Mouse (Mus musculus) hindbrain, embryonic 10.5 days (tissue): ENCODE data around the gene Tex2. TPM values are rescaled to one million over a fixed set of nuclear protein-coding genes. Genes with fewer than 3 reads are reported as not detected.

Experiments
- DNase-seq: peaks from one replicate; pipeline ENCODE4 v3.0.0-alpha.2; 2017; ENCODE audit warnings: low spot score
- H3K27ac ChIP-seq: fragments of 300-500 bp; sonication (generic); 2 replicates; pipeline ENCODE4 v1.5.1; 2016; ENCODE audit warnings: mild to moderate bottlenecking, moderate library complexity
- H3K27me3 ChIP-seq: fragments of 300-500 bp; sonication (generic); 2 replicates; pipeline ENCODE4 v1.6.1; 2016; ENCODE audit warnings: mild to moderate bottlenecking; ENCODE audit not compliant: poor library complexity, insufficient read depth, severe bottlenecking
- H3K36me3 ChIP-seq: fragments of 300-500 bp; sonication (generic); 2 replicates; pipeline ENCODE4 v1.6.1; 2016; ENCODE audit warnings: mild to moderate bottlenecking, moderate library complexity
- H3K4me1 ChIP-seq: fragments of 300-500 bp; sonication (generic); replicated peaks from 2 replicates; pipeline ENCODE4 v1.6.1; 2016; ENCODE audit warnings: mild to moderate bottlenecking
- H3K4me3 ChIP-seq: fragments of 300-500 bp; sonication (generic); 2 replicates; pipeline ENCODE4 v1.5.1; 2016; ENCODE audit warnings: mild to moderate bottlenecking, moderate library complexity
- H3K9me3 ChIP-seq: fragments of 300-500 bp; sonication (generic); 2 replicates; pipeline ENCODE4 v1.6.1; 2016; ENCODE audit warnings: mild to moderate bottlenecking, moderate library complexity
- WGBS: fragments of 180-500 bp; shearing (Covaris S2); methylation state at CpG from one replicate; pipeline ENCODE4 v1.1.7; 2016; 5-methylcytosine and 5-hydroxymethylcytosine counted together
- polyA plus RNA-seq: library from polyadenylated mRNA; unstranded; fragments of >200 nt; fragmentation: Nextera tagmentation; extraction: Ambion mirVana; gene quantifications from 2 replicates; pipeline ENCODE4 v1.2.1, GENCODE M21; 2016

Gene Tex2
- polyA plus RNA-seq, 1 experiment from 2014 or later: 7.9 TPM

DNA sequence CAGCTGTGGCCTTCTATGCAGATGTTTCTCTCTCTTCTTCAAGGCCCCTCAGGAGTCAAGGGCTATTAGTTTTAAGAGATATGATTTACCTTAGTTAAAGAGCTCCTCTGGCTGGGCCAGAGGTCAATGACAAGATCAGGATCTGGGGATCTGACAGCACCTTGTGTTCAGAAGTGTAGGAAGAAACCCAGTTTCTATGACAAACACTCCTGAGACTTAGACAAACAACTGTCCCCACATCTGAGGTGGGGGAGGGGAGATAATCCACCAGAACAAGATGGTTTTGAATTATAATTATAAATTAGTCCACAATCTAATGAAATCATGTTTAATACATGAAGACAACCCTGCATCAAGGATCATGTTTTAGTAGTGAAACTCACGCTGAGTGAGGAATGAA is 134.5 kb downstream of the Tex2 start:
- no peak for DNase-seq
- Histone ChIP-seq H3K27me3 (no peaks in the 10 kb centered on the region), H3K36me3 (no peaks in the 10 kb centered on the region), H3K4me1 (no peaks in the 10 kb centered on the region), H3K4me3 (no peak overlapping the region), H3K27ac (no peak overlapping the region), H3K9me3 (no peaks in the 10 kb centered on the region)
- 48% methylated on average over 1 of the region's 1 CpGs for WGBS

DNA sequence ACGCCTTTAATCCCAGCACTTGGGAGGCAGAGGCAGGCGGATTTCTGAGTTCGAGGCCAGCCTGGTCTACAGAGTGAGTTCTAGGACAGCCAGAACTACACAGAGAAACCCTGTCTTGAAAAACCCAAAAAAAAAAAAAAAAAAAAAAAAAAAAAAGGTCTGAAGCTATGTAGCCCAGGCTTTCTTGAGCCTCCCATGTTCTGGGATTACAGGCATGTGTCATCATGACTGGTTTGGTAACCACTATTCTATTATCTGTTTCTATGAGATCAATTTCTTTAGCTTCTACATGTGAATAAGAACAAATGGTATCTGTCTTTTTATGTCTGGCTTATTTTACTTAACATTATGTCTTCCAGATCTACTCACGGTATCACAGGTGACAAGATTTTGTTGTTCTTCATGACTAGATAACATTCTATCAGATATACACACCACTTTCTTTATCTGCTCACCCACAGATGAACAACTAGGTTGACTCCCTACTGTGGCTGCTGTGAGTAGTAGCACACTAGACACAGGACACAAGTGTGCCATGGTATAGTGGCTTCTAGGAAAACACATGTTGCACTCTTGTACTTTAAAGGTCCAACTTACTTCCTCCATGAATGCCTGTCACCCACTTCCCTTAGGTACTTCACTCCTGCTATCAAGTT is 135.6 kb downstream of the Tex2 start:
- no peaks in the 10 kb centered on the region for H3K4me1 ChIP-seq
- no peaks in the 10 kb centered on the region for H3K9me3 ChIP-seq
- H3K4me3 ChIP-seq: no peak overlapping the region
- no peak overlapping the region for H3K27ac ChIP-seq
- 88% methylated on average over 4 of the region's 4 CpGs for whole genome bisulfite sequencing
- H3K27me3 ChIP-seq: no peaks in the 10 kb centered on the region
- H3K36me3 ChIP-seq: no peaks in the 10 kb centered on the region
- no peak for DNase-seq

DNA sequence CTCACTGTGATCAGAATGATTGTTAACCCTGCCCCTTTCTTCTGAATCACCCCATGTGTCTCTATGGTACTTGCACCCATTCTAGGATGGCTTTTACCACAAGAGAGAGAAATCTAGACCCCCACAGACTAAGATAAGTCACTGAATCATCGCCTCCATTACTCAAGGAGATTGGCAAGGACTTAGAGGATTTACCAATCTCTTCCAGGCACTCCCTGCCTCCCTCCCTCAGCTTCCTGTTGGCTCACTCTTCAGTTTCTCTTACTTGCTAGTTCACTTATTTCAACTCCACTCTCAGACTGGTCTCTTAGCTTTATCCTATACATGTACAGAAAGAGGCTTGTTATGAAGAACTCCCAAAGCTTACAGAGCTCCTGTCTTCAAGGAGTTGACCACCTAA is 137.9 kb downstream of the Tex2 start:
- 81% methylated on average over 1 of the region's 1 CpGs for WGBS
- no peak overlapping the region for H3K27ac ChIP-seq

DNA sequence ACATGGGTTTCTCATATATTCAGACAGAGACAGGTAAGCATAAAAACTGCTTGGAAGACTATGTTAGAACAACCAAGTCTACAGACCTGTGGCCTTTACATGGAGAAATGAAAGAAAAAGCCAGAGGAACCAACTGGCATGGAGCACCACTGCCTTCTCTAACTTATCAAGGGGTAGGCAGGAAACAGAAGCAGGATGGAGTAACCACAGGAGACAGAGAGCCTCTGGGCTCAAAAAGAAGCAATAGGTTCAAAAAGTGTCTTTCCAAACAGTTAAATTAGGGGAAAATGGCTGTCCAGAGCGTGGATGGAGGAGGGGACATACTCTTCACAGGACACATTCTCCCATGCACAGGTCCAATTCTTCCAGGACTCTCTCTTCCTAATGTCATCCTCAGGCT is 141.6 kb downstream of the Tex2 start:
- H3K4me1 ChIP-seq: no peaks in the 10 kb centered on the region
- no peak overlapping the region for H3K4me3 ChIP-seq
- WGBS: 90% methylated on average over 1 of the region's 1 CpGs
- H3K27me3 ChIP-seq: no peaks in the 10 kb centered on the region
- H3K27ac ChIP-seq: no peak overlapping the region
- H3K9me3 ChIP-seq: no peaks in the 10 kb centered on the region
- DNase-seq: no peak
- no peaks in the 10 kb centered on the region for H3K36me3 ChIP-seq

More for the DNA sequence above, 137.9 kb downstream of the Tex2 start:
- Histone ChIP-seq H3K36me3 (no peaks in the 10 kb centered on the region), H3K4me1 (no peaks in the 10 kb centered on the region), H3K9me3 (no peaks in the 10 kb centered on the region), H3K27me3 (no peaks in the 10 kb centered on the region), H3K4me3 (no peak overlapping the region)
- DNase-seq: no peak

DNA sequence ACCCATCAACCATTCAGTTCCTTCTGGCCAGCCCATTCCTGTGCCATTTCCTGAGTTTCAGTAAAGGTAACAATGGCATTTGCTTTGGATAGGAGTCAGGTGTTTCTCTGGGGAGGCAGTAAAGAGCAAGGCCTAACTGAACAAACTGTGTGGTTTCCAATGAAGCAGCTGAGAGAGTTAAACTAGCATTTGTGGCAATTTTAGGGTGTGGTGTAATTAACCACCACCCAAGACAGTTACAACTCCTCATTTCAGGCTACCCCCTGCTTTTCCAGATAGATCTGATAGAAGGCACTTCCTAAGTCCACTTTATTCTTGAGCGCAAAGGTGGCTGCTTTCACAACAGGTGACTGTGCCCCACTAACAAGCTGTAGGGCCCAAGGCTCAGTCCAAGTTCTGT is 144.7 kb downstream of the Tex2 start:
- Histone ChIP-seq H3K9me3 (no peaks in the 10 kb centered on the region), H3K36me3 (no peaks in the 10 kb centered on the region), H3K27me3 (no peaks in the 10 kb centered on the region), H3K4me1 (no peaks in the 10 kb centered on the region), H3K27ac (no peak overlapping the region), H3K4me3 (no peak overlapping the region)
- no peak for DNase-seq
- 94% methylated on average over 1 of the region's 1 CpGs for WGBS

DNA sequence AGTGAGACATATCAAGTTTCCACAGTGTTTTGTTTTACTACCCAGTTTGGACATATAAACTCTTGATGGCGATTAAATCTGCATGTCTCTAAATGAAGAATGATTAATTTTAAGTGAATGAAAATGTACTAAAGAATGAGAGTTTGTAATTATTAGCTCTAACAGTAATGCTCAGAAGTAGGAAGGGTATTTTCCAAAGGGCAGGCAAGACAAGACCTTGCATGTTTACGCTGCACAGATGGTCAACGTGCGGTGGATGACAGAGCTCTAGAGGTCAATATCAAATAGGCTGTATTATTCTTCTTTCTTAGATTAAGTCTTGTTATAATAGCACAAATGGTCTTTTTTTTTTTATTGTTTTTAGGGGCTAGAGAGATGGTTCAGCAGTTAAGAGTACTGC is 147.3 kb downstream of the Tex2 start:
- DNase-seq: no peak
- H3K4me3 ChIP-seq: no peak overlapping the region
- no peak overlapping the region for H3K27ac ChIP-seq
- WGBS: 87% methylated on average over 4 of the region's 4 CpGs
- H3K9me3 ChIP-seq: no peaks in the 10 kb centered on the region
- no peaks in the 10 kb centered on the region for H3K4me1 ChIP-seq
- H3K27me3 ChIP-seq: no peaks in the 10 kb centered on the region
- no peaks in the 10 kb centered on the region for H3K36me3 ChIP-seq

DNA sequence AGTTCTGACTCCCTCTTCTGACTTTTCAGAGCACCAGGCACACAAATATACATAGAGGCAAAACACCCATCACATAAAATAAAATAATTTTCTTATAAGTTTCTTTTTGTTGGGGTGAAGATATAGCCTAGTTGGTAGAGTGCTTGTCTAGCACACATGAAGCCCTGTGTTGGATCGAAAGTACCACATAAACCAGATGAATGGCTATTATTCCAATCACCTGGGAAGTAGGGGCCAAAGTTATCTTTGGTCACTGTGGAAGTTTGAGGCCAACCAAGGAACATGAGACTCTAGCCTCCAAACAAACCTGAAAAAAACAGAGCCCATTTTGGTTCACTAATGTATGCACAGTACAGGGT is 147.7 kb downstream of the Tex2 start:
- no peaks in the 10 kb centered on the region for H3K27me3 ChIP-seq
- H3K4me1 ChIP-seq: no peaks in the 10 kb centered on the region
- no peak overlapping the region for H3K4me3 ChIP-seq
- WGBS: 98% methylated on average over 1 of the region's 1 CpGs
- no peaks in the 10 kb centered on the region for H3K36me3 ChIP-seq
- DNase-seq: no peak
- no peak overlapping the region for H3K27ac ChIP-seq
- no peaks in the 10 kb centered on the region for H3K9me3 ChIP-seq

DNA sequence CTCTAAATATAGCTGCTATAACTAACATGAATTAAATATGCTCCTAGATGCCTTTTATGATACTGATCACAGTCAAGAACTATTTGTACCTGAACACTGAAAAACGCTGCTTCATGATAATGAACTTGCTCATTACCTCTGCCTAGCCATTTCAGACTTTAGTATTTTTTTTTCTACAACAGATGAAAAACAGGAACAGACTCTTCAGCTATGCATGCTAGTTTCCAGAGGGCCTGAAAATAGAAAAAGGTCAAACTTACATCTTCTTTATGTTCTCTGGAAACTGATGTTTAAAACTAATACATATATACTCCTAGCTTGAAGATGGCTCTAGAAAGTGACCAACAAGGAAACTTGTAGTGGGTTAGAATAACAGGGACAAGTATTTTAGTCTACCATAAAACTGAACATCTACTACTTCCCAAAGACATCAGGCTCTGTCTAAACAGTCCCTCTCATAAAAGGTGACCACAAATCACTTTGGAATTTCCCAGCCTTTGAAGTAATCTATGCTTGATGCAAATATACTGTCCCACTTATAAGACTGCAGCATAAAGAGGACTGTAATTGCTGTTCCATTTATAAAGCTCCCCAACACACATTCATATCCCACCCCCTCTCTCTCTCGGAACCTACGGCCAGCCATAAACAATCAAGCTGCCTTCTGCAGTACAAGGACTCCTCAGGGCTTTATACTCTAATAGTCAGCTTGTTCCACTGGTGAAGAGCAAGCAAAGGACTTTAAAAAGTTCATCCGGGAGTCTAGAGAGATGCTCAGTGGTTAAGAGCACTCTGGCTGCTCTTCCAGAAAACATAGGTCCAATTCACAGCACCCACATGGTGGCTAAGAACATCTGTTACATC is 148.3 kb downstream of the Tex2 start:
- no peaks in the 10 kb centered on the region for H3K36me3 ChIP-seq
- no peak for DNase-seq
- 88% methylated on average over 4 of the region's 4 CpGs for WGBS
- H3K27ac ChIP-seq: no peak overlapping the region
- no peaks in the 10 kb centered on the region for H3K4me1 ChIP-seq
- no peaks in the 10 kb centered on the region for H3K27me3 ChIP-seq
- no peak overlapping the region for H3K4me3 ChIP-seq
- H3K9me3 ChIP-seq: no peaks in the 10 kb centered on the region

DNA sequence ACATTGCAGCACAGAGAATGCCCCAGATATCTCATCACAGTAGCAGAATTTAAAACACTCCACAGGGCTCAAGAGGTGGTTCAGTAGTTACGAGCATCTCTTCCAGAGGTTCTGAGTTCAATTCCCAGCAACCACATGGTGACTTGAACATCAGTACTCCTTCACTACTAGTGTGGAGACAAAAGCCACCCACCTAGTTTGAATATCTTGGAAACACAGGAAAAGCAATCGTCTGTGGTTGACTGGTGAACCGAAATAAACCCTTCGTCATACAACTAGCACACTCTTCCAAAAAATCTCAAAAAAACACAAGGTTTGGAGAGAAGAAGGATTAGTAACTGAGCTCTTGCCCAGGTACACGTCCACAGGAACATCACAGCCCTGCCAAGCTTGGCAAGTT is 149.4 kb downstream of the Tex2 start:
- no peak for DNase-seq
- WGBS: 80% methylated on average over 5 of the region's 5 CpGs

DNA sequence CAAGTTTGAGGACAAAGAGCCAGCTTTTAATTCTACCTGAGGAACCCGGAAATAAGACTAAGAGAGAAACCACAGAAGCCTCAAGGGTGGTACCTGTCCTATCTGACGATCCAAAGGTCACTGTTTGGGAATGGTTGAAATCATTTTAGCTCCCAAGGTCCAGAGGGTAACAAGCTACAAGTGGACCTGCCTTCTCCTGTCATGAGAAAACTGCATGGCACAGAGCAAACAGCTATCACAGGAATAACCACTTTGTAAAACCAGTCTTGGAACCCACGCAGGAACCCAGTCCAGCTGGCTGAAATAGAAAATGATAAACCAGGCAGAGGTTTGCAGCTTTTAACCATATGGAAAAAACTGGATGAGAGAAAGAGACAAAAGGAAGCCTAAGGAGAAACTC is 150.9 kb downstream of the Tex2 start:
- H3K4me3 ChIP-seq: no peak overlapping the region
- WGBS: 85% methylated on average over 3 of the region's 3 CpGs

More for the DNA sequence above, 149.4 kb downstream of the Tex2 start:
- Histone ChIP-seq H3K27ac (no peak overlapping the region), H3K4me3 (no peak overlapping the region), H3K36me3 (no peaks in the 10 kb centered on the region), H3K9me3 (no peaks in the 10 kb centered on the region), H3K27me3 (no peaks in the 10 kb centered on the region), H3K4me1 (no peaks in the 10 kb centered on the region)

DNA sequence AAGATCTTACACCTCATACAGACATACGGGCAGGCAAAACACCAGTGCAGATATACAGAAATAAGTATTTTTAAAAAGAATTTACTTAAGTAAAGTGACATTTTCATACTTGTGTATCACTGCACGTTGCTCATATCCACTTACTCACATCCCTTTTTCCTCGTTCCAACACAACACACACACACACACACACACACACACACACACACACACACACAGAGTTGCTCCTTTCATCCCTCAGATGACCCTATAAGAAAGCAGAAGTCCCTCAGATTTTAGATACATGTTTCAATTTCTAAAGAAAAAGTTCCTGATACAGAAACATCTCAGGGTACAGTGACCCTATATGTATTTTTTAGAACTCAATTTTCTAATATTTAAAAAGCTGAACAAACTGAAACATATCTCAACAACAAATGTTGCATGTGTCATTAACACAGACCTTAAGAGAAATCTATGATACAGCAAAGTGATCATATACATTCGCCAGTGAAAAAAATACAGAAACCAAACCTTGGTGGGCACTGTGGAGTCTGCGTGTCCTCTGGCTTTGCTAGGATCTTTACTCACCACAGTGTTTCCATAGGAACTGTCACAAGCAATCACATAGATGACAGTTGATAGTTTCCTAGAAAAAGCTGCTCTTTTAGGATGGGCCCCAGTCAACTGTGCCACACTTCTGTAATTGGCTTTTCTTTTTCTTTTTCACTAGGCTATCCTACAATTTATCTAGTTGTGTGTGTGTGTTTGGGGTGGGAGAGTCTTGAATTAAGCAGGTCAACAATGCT is 151.9 kb downstream of the Tex2 start:
- Histone ChIP-seq H3K27me3 (no peaks in the 10 kb centered on the region), H3K4me1 (no peaks in the 10 kb centered on the region), H3K9me3 (no peaks in the 10 kb centered on the region), H3K4me3 (no peak overlapping the region), H3K36me3 (peaks cover under 1% of the 10 kb centered on the region; the same call in 1 of the 2 replicates), H3K27ac (no peak overlapping the region)
- 87% methylated on average over 5 of the region's 5 CpGs for WGBS
- DNase-seq: no peak

More for the DNA sequence above, 150.9 kb downstream of the Tex2 start:
- Histone ChIP-seq H3K36me3 (no peaks in the 10 kb centered on the region), H3K9me3 (no peaks in the 10 kb centered on the region), H3K27me3 (no peaks in the 10 kb centered on the region), H3K27ac (no peak overlapping the region), H3K4me1 (no peaks in the 10 kb centered on the region)
- no peak for DNase-seq

DNA sequence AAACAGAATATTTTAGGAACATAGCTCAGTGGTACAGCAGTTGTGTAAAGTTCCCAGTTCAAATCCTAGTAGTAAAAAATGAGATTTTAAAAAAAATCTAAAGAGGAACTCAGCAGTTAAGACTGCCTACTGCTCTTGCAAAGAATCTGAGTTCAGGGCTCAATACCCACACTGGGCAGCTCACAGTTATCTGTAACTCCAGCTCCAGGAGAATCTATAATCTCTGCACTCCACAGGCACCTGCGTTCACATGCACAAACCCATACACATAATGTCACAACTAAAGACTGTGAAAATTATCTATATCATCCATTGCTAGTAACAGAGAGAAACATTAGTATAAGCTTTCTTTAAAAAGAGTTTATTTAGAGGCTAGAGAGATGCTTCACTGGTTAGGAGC is 152.6 kb downstream of the Tex2 start:
- no peaks in the 10 kb centered on the region for H3K27me3 ChIP-seq
- peaks cover 3% of the 10 kb centered on the region; the same call in 1 of the 2 replicates for H3K36me3 ChIP-seq
- WGBS: 96% methylated on average over 1 of the region's 1 CpGs
- no peak overlapping the region for H3K27ac ChIP-seq
- H3K4me1 ChIP-seq: no peaks in the 10 kb centered on the region
- no peaks in the 10 kb centered on the region for H3K9me3 ChIP-seq
- H3K4me3 ChIP-seq: no peak overlapping the region
- no peak for DNase-seq

DNA sequence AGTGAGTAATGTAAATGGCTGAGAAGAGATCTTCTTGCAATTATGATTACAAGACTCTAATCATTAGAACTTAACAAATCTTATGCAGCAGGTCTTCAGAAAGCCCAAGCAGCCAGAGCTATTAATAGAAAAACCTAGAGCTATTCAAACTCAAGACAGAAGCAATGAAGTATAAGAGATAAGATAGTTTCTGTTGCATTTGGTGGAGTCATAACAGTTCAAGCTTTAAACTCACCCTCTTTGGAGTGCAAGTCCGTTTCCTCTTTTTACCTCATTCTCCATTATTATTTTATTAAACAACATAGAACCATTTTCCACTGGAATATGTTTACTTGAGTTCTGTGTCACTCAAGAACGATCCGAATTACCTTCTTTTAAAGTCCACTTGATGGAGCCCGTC is 154.7 kb downstream of the Tex2 start:
- Histone ChIP-seq H3K27ac (no peak overlapping the region), H3K4me1 (no peaks in the 10 kb centered on the region), H3K27me3 (no peaks in the 10 kb centered on the region), H3K36me3 (peaks cover 12% of the 10 kb centered on the region; the same call in 1 of the 2 replicates), H3K9me3 (no peaks in the 10 kb centered on the region), H3K4me3 (no peak overlapping the region)
- DNase-seq: no peak
- 93% methylated on average over 4 of the region's 4 CpGs for WGBS
